Mouse (Mus musculus) thymus, postnatal 25 days (tissue): ENCODE data around the gene Kdm4c.
"Not testable (repeated sequence)": the region's sequence is repeated elsewhere in the genome, so short reads cannot be mapped to it uniquely, and the experiment has no call there.

ENCODE experiments used
- DNase-seq: peaks from one replicate; pipeline ENCODE4 v3.0.0; 2022

Kdm4c gene

GRCm38 (mm10) chr4:74315388-74315787 is 73.1 kb downstream of the Kdm4c start:
- no peak for DNase-seq

- DNase-seq, result no peak
These were observed 77.0 kb downstream of the Kdm4c start for GRCm38 (mm10) chr4:74319313-74319712.

DNA sequence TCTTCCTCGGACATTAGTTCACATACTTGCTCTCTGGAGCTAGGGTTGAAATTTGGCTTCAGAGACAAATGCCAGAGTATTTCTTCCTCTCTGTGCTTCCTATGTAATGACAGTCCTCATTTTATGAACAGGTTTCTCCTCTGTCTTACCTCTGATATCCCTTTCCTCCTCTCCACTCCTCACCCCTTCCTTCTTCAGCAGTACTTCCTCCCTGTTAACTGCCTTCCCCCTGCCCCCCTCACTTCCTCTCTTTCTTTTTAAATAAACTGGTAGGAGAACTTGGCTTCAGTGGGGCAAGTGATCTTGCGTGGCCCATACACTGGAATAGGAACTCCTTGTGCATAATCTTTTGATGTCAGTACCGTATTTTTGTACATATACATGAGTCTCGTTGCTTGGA is 115.2 kb downstream of the Kdm4c start:
- DNase-seq, result no peak

DNA sequence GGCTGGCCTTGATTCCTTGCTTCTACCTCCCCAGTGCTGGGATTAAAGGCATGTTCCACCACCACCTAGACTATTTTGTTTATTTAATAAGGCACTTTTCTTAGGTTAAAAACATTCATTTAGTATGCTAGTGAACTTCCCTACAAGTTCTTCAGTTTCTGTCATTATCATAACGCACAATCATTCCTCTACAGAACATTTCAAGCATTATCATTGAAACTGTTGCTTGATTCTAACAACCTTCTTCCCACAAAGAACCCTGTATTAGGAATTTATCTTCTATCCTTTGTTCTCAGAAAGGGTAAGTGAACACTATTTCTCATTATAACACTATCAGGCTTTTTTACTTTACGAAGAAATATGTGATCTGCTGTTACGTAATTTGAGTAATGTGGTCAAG is 118.0 kb downstream of the Kdm4c start:
- DNase-seq, result no peak

GRCm38 (mm10) chr4:74386583-74386982 is 144.3 kb downstream of the Kdm4c start:
- DNase-seq, result no peak

DNA sequence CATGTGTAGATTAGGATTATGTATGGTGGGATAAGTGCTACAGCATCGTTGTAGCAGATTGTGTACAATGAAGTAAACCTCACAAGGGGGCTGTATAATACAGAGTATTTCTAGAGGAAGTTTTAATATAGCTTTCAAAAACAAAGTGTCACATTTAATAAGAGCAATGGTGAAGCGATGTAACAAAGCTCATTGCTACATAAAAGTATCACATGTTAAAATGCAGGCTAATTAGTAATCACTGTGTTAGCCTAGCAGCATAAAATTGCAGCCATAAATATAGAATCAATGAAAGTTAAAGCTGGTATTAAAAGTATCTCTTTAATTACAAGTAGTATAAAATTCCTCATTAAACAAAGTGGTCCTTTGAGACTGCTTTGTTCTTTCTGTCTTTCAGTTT is 150.9 kb downstream of the Kdm4c start:
- no peak for DNase-seq

- no peak for DNase-seq
These were observed 154.3 kb downstream of the Kdm4c start for GRCm38 (mm10) chr4:74396562-74396961.

GRCm38 (mm10) chr4:74401617-74402313 is 159.5 kb downstream of the Kdm4c start:
- not testable (repeated sequence) for DNase-seq

DNA sequence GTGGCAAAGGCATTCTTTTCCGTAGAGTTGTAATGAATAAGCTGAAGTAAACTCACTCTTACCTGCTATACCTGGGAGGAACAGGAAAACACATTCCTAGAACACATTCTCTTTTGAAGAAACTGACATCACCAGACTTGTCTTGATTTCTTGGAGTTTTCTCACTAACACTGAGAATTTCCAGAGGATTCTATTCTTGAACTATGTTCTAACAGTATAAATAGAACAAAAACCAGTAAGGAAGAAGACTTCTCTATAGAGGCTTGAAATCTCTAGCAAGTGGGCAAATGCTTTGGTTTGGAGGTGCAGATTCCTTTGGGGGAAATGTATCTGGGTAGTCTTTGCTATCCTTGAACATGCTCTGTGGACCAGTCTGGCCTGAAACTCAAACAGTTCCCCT is 166.4 kb downstream of the Kdm4c start:
- no peak for DNase-seq

DNA sequence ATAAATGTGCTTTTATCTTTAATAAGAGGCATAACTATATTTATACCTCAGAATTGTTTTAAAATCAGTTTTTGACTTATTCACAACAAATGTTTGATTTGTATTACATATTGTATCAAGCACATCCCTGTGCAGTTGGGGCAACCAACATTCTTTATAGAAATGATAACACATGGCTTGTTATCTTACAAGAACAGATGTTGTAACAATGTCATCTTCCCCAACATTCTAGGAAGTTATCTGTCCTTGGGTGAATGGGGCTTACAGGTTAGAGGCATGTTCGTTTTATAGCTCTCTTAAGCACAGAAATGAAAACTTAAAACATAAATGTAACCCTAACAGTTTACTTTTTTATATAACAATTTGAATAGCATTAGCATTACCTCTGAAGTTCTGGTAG is 177.5 kb downstream of the Kdm4c start:
- DNase-seq, result no peak
